Mouse (Mus musculus) cortical plate, adult 2 months (tissue): ENCODE measurements around the gene Spata21.

Experiments
- CTCF ChIP-seq: fragments of 200-500 bp; IDR thresholded peaks from 2 replicates; pipeline ENCODE4 v1.5.1; 2011; ENCODE audit warnings: mild to moderate bottlenecking, control low read depth, low read length; ENCODE audit not compliant: insufficient read depth; ENCODE audit errors: extremely low read depth
- POLR2A ChIP-seq: fragments of 200-500 bp; IDR thresholded peaks from 2 replicates; pipeline ENCODE4 v1.6.1; 2011; ENCODE audit warnings: mild to moderate bottlenecking, low read length, control low read depth; ENCODE audit not compliant: insufficient read depth; ENCODE audit errors: extremely low read depth

DNA sequence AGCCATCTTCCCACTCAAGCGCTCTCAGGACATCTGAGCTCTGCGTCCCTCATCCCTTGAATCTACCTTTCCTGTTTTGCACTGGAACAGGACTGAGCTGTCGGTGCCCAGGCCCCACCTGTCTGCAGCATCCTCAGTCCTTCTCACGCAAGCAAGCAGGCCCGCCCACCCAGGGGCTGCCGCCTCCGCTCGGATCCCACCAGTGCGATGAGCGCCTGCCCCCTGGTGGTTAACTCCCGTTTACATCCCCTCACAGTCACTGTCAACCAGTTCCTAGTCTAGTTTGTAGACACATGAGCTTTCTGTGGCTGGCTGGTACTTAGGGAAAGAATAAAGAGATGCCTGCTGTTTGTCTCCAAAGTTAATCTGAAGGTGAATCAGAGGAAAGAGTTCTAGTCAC lies 32.6 kb downstream of the Spata21 start:
- TF ChIP-seq CTCF (peak; percentile 65), POLR2A (no peak)
